Mouse (Mus musculus): ENCODE results near the gene Spdye4c. TPM values are rescaled to one million over a fixed set of nuclear protein-coding genes. Genes with fewer than 3 reads are reported as not detected.

The Spdye4c gene
- polyA plus RNA-seq, 2 experiments: not detected

DNA sequence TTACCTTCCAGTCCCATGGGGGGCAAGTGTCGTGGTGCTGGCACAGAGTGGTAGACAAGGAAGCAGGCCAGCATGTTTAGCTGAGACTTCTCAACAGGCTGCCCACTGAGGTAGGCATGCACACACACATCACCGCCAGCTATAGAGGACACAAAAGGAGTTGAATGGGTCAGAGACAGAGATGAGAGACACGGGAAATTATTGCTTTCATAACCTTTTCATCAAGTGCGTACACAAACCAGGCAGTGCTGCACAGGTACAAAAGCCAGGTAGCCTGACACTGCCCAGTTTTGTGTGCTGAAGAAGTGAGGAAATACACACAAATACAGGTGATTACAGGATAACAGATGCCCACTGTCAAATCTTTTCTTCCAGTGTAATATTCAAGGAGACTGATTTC lies 24.4 kb downstream of the Spdye4c start:
- no peaks in the 10 kb centered on the region for H3K9me3 ChIP-seq (ENCODE audit: control insufficient read depth, low read length)

DNA sequence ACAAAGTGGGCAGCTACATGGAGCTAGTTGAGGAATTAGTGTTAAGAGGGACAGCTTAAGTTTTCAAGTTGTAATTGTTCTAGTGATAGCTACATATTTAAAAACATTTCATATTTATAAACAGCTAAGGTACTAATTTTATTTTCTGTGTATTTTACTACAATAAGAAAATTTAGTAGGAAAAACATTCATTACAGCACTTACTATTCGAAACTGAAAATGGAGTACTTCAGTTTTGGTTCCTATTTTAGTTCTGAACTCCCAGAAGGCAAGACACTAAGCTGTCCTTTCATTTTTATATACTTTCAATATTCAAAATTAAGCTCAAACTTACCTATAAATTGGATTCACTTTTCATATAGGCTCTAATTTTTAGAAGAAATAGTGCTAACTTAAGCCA lies 29.6 kb downstream of the Spdye4c start:
- Histone ChIP-seq H3K27me3 (ENCODE audit: control insufficient read depth, insufficient read depth, low read length) (no peaks in the 10 kb centered on the region), H3K4me2 (ENCODE audit: low read depth) (no peak overlapping the region), H3K9me3 (ENCODE audit: control insufficient read depth, low read length) (no peaks in the 10 kb centered on the region), H3K9ac (replicated peaks) (no peak overlapping the region), H3K27ac (no peak overlapping the region), H3K4me3 (ENCODE audit: insufficient read depth in 1 of 2, low read depth in 2 of 2, low read length in 2 of 2) (no peak overlapping the region), H3K4me1 (replicated peaks; ENCODE audit: control insufficient read depth in 2 of 2, insufficient read depth in 2 of 2, low read length in 1 of 2) (no peaks in the 10 kb centered on the region), H3K36me3 (replicated peaks; ENCODE audit: control insufficient read depth, insufficient read depth, low read depth) (peaks cover 68% of the 10 kb centered on the region)
- ATAC-seq (ENCODE audit: insufficient read depth) (no peak), DNase-seq (ENCODE audit: low read depth in 3 of 3, low spot score in 3 of 3) (no peak)
- TF ChIP-seq EP300 (IDR thresholded peaks at IDR 0.05; ENCODE audit: low read depth) (no peak), CTCF (IDR thresholded peaks at IDR 0.05; ENCODE audit: low read depth) (no peak)
- WGBS (ENCODE audit: insufficient replicate concordance): 86% methylated on average over 1 of the region's 1 CpGs

More for the DNA sequence above, 24.4 kb downstream of the Spdye4c start:
- DNase-seq (ENCODE audit: low read depth in 3 of 3, low spot score in 3 of 3) (no peak), ATAC-seq (ENCODE audit: insufficient read depth) (no peak)
- Histone ChIP-seq H3K27ac (no peak overlapping the region), H3K4me2 (ENCODE audit: low read depth) (no peak overlapping the region), H3K4me3 (ENCODE audit: insufficient read depth in 1 of 2, low read depth in 2 of 2, low read length in 2 of 2) (no peak overlapping the region), H3K9ac (replicated peaks) (no peak overlapping the region), H3K36me3 (replicated peaks; ENCODE audit: control insufficient read depth, insufficient read depth, low read depth) (peaks cover 60% of the 10 kb centered on the region), H3K4me1 (replicated peaks; ENCODE audit: control insufficient read depth in 2 of 2, insufficient read depth in 2 of 2, low read length in 1 of 2) (peaks cover 0 to 11% of the 10 kb centered on the region in 2 experiments; a peak in 2 of 4 replicates), H3K27me3 (ENCODE audit: control insufficient read depth, insufficient read depth, low read length) (no peaks in the 10 kb centered on the region)
- TF ChIP-seq CTCF (IDR thresholded peaks at IDR 0.05; ENCODE audit: low read depth) (no peak), EP300 (IDR thresholded peaks at IDR 0.05; ENCODE audit: low read depth) (no peak)
- WGBS (ENCODE audit: insufficient replicate concordance): 80% methylated on average over 4 of the region's 4 CpGs

Other genes with a start within 250 kb of the Spdye4c start
- gene Anapc1, start 96.2 kb downstream of the Spdye4c start, polyA plus RNA-seq (2012; rRNA removed): 17.4 and 20.6 TPM in 2 replicates
- 21.6 and 26.0 TPM in 2 replicates for gene Anapc1, start 96.2 kb downstream of the Spdye4c start, polyA plus RNA-seq (2014; fragmentation: Nextera tagmentation; extraction: Ambion mirVana)
- gene Mertk, start 107.7 kb downstream of the Spdye4c start, polyA plus RNA-seq (2012; rRNA removed): 2.5 and 3.2 TPM in 2 replicates
- 3.1 and 3.8 TPM in 2 replicates for gene Mertk, start 107.7 kb downstream of the Spdye4c start, polyA plus RNA-seq (2014; fragmentation: Nextera tagmentation; extraction: Ambion mirVana)
- 3.0 and 4.2 TPM in 2 replicates for gene Tmem87b, start 226.9 kb downstream of the Spdye4c start, polyA plus RNA-seq (2012; rRNA removed)
- 6.7 and 7.6 TPM in 2 replicates for gene Tmem87b, start 226.9 kb downstream of the Spdye4c start, polyA plus RNA-seq (2014; fragmentation: Nextera tagmentation; extraction: Ambion mirVana)